Mouse (Mus musculus) stomach, embryonic 14.5 days (tissue): ENCODE measurements around the gene Dysf. TPM values are rescaled to one million over a fixed set of nuclear protein-coding genes. Genes with fewer than 3 reads are reported as not detected.
A peak's percentile ranks its signal among the peaks of the same experiment; 100 is the strongest.

Source experiments
- ATAC-seq: fragments of 200-750 bp; cut with Nextera tagmentation; 2 replicates; pipeline ENCODE4 v1.8.0; 2017; ENCODE audit warnings: low read depth, moderate TSS enrichment; ENCODE audit not compliant: insufficient number of reproducible peaks, insufficient read depth, low FRiP score
- H3K27ac ChIP-seq: fragments of 300-500 bp; sonication (generic); 2 replicates; pipeline ENCODE4 v1.5.1; 2014; ENCODE audit warnings: mild to moderate bottlenecking, low read length, moderate library complexity, mixed read lengths
- H3K27me3 ChIP-seq: fragments of 300-500 bp; sonication (generic); 2 replicates; pipeline ENCODE4 v1.6.1; 2014; ENCODE audit warnings: low read length, control low read depth, mixed read lengths; ENCODE audit not compliant: control insufficient read depth, insufficient read depth
- H3K36me3 ChIP-seq: fragments of 300-500 bp; sonication (generic); 2 replicates; pipeline ENCODE4 v1.6.1; 2014; ENCODE audit warnings: mild to moderate bottlenecking, control low read depth, low read length, moderate library complexity, mixed read lengths; ENCODE audit not compliant: control insufficient read depth, insufficient read depth
- H3K4me1 ChIP-seq: fragments of 300-500 bp; sonication (generic); 2 replicates; pipeline ENCODE4 v1.6.1; 2014; ENCODE audit warnings: low read length, control low read depth, mixed read lengths; ENCODE audit not compliant: control insufficient read depth, insufficient read depth
- H3K4me2 ChIP-seq: fragments of 300-500 bp; sonication (generic); replicated peaks from 2 replicates; pipeline ENCODE4 v1.6.1; 2014; ENCODE audit warnings: low read depth, low read length, control low read depth
- H3K4me3 ChIP-seq: fragments of 300-500 bp; sonication (generic); 2 replicates; pipeline ENCODE4 v1.5.1; 2014; ENCODE audit warnings: low read depth, low read length, control low read depth
- H3K9ac ChIP-seq: fragments of 300-500 bp; sonication (generic); replicated peaks from 2 replicates; pipeline ENCODE4 v1.6.1; 2014; ENCODE audit warnings: low read depth, mild to moderate bottlenecking, control low read depth, low read length, moderate library complexity, mixed read lengths
- H3K9me3 ChIP-seq: fragments of 300-500 bp; sonication (generic); 2 replicates; pipeline ENCODE4 v1.6.1; 2016; ENCODE audit warnings: low read depth, low read length, control low read depth; ENCODE audit not compliant: control insufficient read depth
- WGBS: fragments of 180-500 bp; shearing (Covaris S2); extraction: QIAGEN DNeasy Blood & Tissue Kit; methylation state at CpG from one replicate; pipeline ENCODE4 v1.1.7; 2014; 5-methylcytosine and 5-hydroxymethylcytosine counted together
- polyA plus RNA-seq: library from polyadenylated mRNA; unstranded; fragments of >200 nt; fragmentation: Nextera tagmentation; extraction: Ambion mirVana; gene quantifications from 2 replicates; pipeline ENCODE4 v1.2.1, GENCODE M21; 2014

Dysf gene
- polyA plus RNA-seq, 1 experiment from 2014 or later, result 12.4 TPM

DNA sequence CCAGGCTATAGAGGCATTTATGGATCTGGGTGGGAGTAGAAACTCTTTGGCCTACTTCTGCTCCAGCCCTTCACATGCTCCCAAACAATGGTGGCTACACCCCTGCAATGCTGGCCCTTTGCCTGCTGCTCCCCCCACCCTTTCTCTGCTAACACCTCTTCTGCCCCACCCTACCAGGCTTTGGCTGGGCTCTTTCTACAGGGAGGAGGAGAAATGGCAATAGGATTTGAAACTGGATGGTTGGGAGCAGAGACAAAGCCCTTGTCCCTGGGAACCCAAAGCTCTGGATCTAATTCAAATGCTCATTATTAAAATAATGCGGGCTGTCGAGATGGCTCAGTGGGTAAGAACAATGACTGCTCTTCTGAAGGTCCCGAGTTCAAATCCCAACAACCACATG lies 72.2 kb downstream of the Dysf start:
- Histone ChIP-seq H3K4me1 (no peaks in the 10 kb centered on the region), H3K27ac (no peak overlapping the region), H3K4me2 (no peak overlapping the region), H3K9me3 (0 out of 2 replicates have a peak, but pooled peaks cover under 1% of the 10 kb centered on the region), H3K36me3 (no peaks in the 10 kb centered on the region), H3K27me3 (no peaks in the 10 kb centered on the region), H3K4me3 (no peak overlapping the region), H3K9ac (no peak overlapping the region)
- 90% methylated on average over 3 of the region's 3 CpGs for WGBS
- ATAC-seq, result no peak

DNA sequence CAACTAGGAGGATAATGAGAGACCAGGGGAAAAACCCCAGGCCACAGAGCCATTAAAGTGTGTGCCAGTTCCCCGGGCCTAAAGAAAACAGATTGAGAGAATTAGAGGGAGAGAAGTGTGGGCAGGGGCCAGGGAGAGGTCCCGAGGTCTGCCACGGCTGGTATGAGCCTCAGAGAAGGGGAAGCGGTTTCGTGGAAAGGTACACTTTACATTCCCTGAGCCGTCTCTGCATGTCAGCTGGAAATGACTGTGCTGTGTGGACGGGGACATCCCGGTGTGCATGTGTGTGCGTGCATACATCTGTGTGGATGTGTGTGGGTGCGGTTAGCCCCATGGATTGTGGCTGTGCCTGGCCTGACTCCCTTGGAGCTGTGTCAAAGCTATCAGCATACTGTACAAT lies 76.4 kb downstream of the Dysf start:
- no peaks in the 10 kb centered on the region for H3K4me1 ChIP-seq
- no peaks in the 10 kb centered on the region for H3K9me3 ChIP-seq
- no peak overlapping the region for H3K4me3 ChIP-seq
- no peaks in the 10 kb centered on the region for H3K27me3 ChIP-seq
- no peak overlapping the region for H3K9ac ChIP-seq
- no peaks in the 10 kb centered on the region for H3K36me3 ChIP-seq
- 79% methylated on average over 10 of the region's 10 CpGs for WGBS
- no peak for ATAC-seq
- no peak overlapping the region for H3K27ac ChIP-seq
- H3K4me2 ChIP-seq, result no peak overlapping the region

DNA sequence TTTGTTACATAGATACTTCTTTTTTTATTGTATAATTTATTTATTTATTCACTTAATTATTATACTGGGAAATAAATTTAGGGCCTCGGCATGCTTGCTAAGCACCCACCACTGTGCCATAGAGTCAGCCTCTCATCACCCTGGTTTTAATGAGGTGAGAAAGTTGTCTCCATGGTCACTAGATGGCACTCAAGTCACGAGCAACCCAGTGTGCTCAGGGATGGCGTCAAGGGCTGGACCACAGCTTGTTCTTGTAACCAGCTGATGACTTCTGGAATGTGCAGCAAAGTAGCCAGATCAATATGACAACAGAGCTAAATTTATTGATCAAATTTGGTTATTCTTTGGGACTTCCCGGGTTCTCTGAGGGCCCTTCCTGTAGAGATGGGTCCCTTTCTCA lies 85.1 kb downstream of the Dysf start:
- no peaks in the 10 kb centered on the region for H3K9me3 ChIP-seq
- H3K4me2 ChIP-seq, result no peak overlapping the region
- no peak overlapping the region for H3K9ac ChIP-seq
- H3K27me3 ChIP-seq, result no peaks in the 10 kb centered on the region
- no peaks in the 10 kb centered on the region for H3K36me3 ChIP-seq
- 13% methylated on average over 4 of the region's 4 CpGs for WGBS
- H3K27ac ChIP-seq, result no peak overlapping the region
- H3K4me3 ChIP-seq, result no peak overlapping the region
- H3K4me1 ChIP-seq, result no peaks in the 10 kb centered on the region
- peak; percentile 64; the same call in 1 of the 2 replicates for ATAC-seq

DNA sequence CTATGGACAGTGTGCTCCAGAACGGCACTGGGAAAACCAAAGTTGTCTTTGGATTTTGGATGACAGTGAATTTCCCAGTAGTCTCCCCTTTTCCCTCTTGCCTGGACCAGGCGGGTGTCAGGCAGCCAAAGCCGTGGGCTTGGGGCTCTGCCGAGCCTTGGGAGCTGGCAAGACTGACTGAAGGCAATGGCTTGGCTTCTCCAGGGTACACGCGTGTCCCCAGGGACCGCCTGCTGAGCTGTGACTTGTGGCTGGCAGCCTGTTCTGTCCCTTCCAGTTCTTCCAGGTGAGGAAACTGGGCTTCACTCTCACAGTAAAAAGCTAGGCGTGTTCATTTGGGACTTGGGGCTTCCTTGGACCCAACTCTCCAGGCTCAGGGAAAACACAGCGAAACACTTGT lies 86.1 kb downstream of the Dysf start:
- no peak overlapping the region for H3K27ac ChIP-seq
- no peaks in the 10 kb centered on the region for H3K36me3 ChIP-seq
- no peak overlapping the region for H3K9ac ChIP-seq
- H3K4me3 ChIP-seq, result no peak overlapping the region
- no peaks in the 10 kb centered on the region for H3K27me3 ChIP-seq
- H3K4me2 ChIP-seq, result no peak overlapping the region
- no peaks in the 10 kb centered on the region for H3K9me3 ChIP-seq
- no peak for ATAC-seq
- H3K4me1 ChIP-seq, result no peaks in the 10 kb centered on the region
- WGBS, result 88% methylated on average over 9 of the region's 9 CpGs

DNA sequence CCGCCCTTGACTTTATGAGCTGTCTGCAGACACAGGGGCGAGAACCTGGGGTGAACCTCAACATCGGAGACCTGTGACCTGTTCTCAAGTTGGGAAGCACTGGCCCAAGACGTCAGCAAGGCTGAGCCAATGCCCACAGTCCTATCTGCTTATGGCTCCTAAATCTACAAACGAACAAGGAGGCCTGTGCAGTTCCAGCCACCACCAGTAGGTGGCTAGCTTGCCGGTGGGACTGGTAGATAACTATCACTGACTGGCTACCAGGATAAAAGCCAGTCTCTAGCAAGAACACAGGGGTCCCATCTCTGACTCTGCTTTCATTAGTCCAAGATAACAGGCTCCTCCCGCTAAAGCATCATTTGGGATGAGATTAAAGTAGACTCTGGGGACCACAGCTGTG lies 86.6 kb downstream of the Dysf start:
- Histone ChIP-seq H3K4me3 (no peak overlapping the region), H3K27ac (no peak overlapping the region), H3K4me2 (no peak overlapping the region), H3K36me3 (no peaks in the 10 kb centered on the region), H3K9me3 (no peaks in the 10 kb centered on the region), H3K9ac (no peak overlapping the region), H3K4me1 (no peaks in the 10 kb centered on the region), H3K27me3 (no peaks in the 10 kb centered on the region)
- no peak for ATAC-seq
- 21% methylated on average over 7 of the region's 7 CpGs for WGBS

DNA sequence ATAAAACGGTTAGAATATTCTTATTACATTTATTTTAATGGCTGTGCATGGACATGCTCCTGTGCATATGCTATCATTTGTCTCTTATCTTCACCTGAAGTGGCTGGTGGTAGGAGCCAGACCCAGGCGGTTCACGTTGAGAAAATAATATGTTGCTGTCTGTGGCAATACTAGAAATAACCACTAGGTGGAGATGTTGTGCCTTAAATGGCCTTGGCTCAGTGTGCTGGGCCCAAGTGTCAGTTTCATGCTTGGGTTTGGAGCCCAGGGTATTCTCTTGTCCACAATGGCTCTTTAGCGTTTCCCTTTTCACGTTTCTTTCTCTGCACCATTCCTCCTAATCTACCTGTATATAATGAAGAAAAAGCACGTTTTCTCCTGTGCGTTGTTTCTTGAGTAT lies 87.5 kb downstream of the Dysf start:
- Histone ChIP-seq H3K36me3 (no peaks in the 10 kb centered on the region), H3K4me2 (no peak overlapping the region), H3K27ac (no peak overlapping the region), H3K27me3 (no peaks in the 10 kb centered on the region), H3K4me1 (no peaks in the 10 kb centered on the region), H3K9ac (no peak overlapping the region), H3K9me3 (no peaks in the 10 kb centered on the region), H3K4me3 (no peak overlapping the region)
- 18% methylated on average over 7 of the region's 7 CpGs for WGBS
- peak; percentile 39; the same call in 1 of the 2 replicates for ATAC-seq

DNA sequence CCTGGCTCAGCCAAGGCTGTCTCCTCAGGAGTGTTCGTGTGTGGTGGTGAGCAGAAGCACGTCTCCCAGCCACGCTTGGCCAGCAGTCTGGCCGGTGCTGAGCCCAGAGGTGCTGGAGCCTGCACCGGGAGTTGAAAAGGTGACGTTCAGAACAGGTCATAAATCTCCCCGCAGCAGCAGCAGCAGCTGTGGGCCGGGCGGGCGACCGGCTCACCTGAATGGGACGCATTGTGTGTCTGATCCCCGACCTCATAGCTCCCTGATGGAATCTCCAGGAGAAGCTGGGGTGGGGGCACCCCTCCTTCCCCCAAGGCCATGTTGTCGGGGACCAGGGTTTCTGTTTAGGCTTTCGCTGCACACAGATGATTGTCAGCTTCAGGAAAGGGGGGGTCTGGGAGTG lies 93.6 kb downstream of the Dysf start:
- Histone ChIP-seq H3K27ac (no peak overlapping the region), H3K9me3 (no peaks in the 10 kb centered on the region), H3K36me3 (no peaks in the 10 kb centered on the region), H3K9ac (no peak overlapping the region), H3K4me2 (0 out of 2 replicates have a peak overlapping the region, but pooled peaks have one; percentile 4), H3K27me3 (0 out of 2 replicates have a peak, but pooled peaks cover 6% of the 10 kb centered on the region), H3K4me1 (0 out of 2 replicates have a peak, but pooled peaks cover 4% of the 10 kb centered on the region), H3K4me3 (no peak overlapping the region)
- no peak for ATAC-seq
- 32% methylated on average over 15 of the region's 15 CpGs for WGBS

DNA sequence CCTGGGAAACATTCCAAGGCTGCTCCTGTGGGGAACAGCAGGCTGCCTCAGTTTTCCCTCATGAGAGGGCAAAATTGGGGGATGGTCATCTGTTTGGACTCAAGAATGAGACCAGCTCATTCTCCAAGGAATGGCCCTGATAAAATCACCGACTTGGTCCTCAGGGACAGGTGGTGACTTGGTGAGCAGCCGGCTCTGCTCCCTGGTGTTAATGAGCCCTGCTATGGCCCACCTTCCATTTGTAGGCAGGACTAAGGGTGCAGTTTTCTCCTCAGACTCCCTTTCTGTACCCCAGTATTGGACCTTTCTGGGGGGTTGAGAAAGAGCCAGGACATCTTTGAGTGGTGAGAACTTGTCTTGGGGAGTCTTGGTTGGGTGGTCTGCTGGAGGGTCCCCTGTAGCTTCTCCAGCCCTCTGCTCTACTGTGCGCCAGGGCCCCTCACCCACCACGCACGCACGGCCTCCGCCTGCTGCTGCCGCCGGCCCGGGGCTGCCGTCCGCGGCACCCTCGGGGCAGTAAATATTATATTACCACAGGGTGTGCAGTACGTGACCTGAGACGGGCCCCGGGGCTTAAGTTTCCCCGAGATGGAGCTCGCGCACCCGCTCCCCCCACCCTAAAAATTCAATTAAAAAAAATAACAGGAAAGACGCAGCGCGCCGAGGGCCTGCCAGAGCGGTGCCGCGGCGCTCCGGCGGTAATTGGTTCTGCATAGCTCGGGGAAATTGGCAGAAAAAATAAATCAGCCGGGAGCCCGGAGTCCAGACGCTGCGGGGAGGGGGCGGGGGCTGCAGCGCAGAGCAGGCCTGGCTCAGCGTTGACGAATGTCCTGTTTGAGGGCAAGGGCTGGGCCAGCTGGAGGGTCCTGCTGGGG lies 97.0 kb downstream of the Dysf start:
- peak overlapping the region; percentile 26 for H3K4me3 ChIP-seq
- H3K27ac ChIP-seq, result no peak overlapping the region
- WGBS, result 1% methylated on average over 40 of the region's 40 CpGs
- H3K27me3 ChIP-seq, result 0 out of 2 replicates have a peak, but pooled peaks cover 9% of the 10 kb centered on the region
- H3K36me3 ChIP-seq, result no peaks in the 10 kb centered on the region
- H3K4me1 ChIP-seq, result 0 out of 2 replicates have a peak, but pooled peaks cover 4% of the 10 kb centered on the region
- H3K9me3 ChIP-seq, result no peaks in the 10 kb centered on the region
- no peak overlapping the region; the same call in 1 of the 2 replicates for H3K9ac ChIP-seq
- peak; percentile 47 for ATAC-seq
- H3K4me2 ChIP-seq, result peak overlapping the region; percentile 57
